Mouse (Mus musculus): ENCODE measurements around the gene Zgrf1.

The Zgrf1 gene

GRCm38 (mm10) chr3:127552973-127553719 lies at the start of gene Zgrf1, which contains the start of gene Larp7:
TSS of gene Zgrf1 (plus strand) at chr3:127553489.
TSS of gene Larp7 (minus strand) at chr3:127553349.
- DNase-seq (ENCODE audit: low spot score), result peak; percentile 99

- DNase-seq (ENCODE audit: low spot score), result no peak
Measured at GRCm38 (mm10) chr3:127507878-127508783, 45.2 kb upstream of the Zgrf1 start.

GRCm38 (mm10) chr3:127511786-127512746 lies 41.2 kb upstream of the Zgrf1 start:
- no peak for DNase-seq (ENCODE audit: low spot score)

GRCm38 (mm10) chr3:127512794-127513335 lies 40.4 kb upstream of the Zgrf1 start:
- peak; percentile 47 for DNase-seq (ENCODE audit: low spot score)

DNA sequence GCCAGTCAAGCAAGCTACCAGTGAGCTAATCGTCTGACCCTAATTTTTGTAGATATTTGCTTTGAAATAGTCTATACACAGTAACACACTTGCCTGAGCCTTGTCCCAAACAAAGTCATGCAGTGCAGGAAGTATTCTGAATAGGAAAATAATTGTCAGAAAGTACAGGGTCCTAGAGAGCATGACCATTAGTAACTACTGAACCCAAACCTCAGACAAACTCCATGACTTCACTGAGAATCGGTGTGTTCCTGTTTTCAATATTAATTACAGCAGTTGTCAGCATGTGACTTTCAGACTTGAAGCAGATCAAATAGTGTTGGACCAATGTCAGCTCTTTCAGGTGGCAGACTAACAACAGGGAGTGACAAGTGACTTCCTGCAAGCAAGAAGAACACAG lies 39.6 kb upstream of the Zgrf1 start:
- DNase-seq (ENCODE audit: low spot score), result no peak

DNA sequence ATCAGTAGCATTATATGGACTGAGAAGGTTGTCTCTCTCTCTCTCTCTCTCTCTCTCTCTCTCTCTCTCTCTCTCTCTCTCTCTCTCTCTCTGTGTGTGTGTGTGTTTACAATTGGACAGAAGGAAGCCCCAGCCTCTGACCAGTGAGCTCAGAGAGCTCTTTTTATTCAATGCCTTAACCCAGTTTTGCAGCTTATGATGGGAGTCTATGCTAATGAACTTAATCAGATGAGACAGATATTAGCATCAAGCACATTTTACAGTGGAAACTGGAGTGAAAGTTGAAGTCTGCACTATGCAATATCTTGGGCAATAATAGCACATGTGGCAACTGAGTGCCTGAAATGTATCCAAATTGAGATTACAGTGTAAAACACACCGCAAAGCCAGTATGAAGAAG lies 38.0 kb upstream of the Zgrf1 start:
- DNase-seq (ENCODE audit: low spot score), result no peak

GRCm38 (mm10) chr3:127520300-127520699 lies 33.0 kb upstream of the Zgrf1 start:
- DNase-seq (ENCODE audit: low spot score), result no peak

DNA sequence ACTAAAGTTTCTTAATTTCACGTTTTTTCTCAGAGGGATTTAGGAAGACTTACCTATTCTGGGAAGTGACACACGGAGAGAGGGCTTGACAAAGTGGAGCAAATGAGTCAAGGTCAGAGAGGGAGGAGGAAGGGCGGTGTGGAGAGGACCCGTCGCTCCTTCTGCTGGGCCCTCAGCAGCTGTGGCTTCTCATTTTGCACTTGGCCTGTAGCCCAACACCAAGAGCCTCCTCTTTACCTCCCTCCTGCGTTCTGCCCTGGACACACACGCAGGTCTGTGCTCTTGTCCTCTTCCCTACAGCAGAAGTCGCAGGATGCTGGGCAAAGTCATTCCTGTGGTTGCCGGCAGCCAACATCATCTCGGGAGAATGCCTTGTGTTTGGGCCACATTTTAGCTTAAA lies 32.1 kb upstream of the Zgrf1 start:
- no peak for DNase-seq (ENCODE audit: low spot score)

- DNase-seq (ENCODE audit: low spot score), result no peak
Measured at GRCm38 (mm10) chr3:127525188-127525819, 28.0 kb upstream of the Zgrf1 start.

DNA sequence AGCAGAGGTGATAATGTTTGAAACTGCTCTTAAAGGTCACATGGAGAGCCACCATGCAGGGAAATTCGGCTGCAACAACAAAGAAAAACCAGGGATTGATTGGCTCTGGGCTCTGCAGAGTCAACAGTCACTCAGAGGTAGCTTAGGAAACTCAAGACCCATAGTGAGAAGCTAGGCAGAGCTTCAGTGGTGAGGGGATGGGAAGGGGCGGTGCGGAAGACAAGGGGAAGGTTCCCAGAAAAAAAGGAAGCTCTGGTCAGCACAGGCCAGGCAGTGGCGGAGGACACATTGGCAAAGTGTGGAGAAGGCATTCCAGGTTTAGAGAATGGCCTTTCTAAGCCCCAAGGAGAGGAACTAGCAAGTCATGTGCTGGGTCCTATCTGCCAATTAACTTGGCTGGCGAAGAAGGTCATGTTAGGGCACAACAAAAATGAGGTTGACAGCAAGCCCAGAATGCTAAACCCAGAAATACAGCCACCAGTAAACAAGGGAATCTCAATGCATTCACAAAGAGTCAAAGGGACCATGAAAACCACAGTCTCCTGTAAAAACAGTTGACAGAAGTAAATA lies 25.7 kb upstream of the Zgrf1 start:
- no peak for DNase-seq (ENCODE audit: low spot score)

DNA sequence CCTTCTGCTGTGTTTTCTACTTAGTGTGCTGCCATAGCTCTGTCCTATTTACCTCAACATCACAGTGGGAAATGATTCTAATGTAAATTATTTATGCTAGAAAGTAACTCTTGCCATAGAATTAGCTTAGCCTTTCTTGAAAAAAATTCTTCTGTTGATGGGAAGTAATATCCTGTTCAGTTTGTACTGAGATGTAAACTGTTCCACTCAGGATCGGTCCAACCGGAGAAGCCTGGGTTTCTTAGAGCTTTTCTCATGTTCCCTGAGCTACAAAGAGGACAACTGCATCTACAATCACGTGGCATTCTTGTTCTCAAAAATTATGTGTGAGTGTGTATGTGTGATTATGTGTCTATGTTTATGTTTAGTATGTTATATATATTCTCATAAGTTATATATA lies 24.1 kb upstream of the Zgrf1 start:
- no peak for DNase-seq (ENCODE audit: low spot score)

- DNase-seq (ENCODE audit: low spot score), result no peak
Measured at GRCm38 (mm10) chr3:127529824-127530223, 23.5 kb upstream of the Zgrf1 start.

DNA sequence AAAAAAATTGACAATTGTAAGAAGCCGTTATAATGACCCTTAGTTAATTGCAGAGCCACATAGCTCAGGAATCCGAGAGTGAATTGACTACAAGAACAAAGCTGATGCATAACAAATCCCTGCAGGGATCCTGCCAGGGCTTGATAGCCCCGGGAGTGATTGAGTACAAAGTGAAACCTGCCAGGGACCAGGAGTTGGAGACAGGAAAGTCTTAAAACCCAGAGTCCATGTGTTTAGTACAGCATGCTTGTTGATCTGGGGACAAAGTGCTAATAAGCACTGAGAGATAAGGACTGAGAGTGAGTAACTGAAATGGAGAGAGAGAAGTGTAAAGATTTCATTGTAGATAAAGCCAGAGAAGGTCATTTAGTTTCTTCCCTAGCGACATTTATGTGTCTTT lies 23.0 kb upstream of the Zgrf1 start:
- no peak for DNase-seq (ENCODE audit: low spot score)

GRCm38 (mm10) chr3:127539193-127539592 lies 14.1 kb upstream of the Zgrf1 start:
- DNase-seq (ENCODE audit: low spot score), result no peak

DNA sequence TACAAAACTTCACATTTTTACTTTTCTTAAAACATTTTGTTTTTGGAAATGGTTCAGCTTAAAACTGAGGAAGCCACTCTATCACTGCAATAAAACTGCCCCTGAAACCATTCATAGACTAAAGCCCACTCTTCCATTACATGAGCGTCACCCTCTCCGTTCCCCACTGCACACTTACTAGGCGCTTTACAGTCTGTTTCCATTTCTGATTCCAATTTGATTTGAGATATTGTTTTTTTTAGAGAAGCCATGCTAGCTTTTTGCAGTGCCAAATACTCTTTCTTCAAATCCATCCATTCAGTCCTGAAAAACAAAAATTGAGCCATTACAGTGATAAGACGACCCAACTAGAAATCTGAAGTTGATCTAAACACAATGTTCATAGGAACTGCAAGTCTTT lies 9.3 kb upstream of the Zgrf1 start:
- DNase-seq (ENCODE audit: low spot score), result no peak

DNA sequence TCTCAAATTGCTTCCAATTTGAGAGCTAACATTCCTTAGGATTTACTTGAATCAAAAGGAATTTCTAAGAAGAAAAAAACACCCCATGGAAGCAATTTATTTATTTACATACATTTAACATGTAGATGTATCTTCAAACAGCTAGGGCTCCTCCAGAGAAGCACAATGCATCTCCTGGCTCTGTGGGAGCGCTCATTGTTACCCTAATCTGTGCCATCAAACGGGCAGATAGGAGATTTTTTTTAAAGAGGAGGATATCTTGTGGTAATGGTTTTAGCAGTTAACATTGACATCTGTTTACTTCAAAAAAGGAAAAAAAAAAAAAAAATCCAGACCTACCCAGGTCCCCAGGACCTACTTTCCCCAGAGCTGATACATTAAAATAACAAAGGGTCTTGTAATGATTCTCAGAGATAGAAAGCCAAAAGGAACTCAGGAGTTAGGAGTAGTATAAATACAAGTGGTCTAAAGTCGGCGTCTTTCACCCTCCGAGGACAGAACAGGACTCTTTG lies 8.6 kb upstream of the Zgrf1 start:
- DNase-seq (ENCODE audit: low spot score), result no peak

- no peak for DNase-seq (ENCODE audit: low spot score)
Measured at GRCm38 (mm10) chr3:127547882-127548281, 5.4 kb upstream of the Zgrf1 start.

DNA sequence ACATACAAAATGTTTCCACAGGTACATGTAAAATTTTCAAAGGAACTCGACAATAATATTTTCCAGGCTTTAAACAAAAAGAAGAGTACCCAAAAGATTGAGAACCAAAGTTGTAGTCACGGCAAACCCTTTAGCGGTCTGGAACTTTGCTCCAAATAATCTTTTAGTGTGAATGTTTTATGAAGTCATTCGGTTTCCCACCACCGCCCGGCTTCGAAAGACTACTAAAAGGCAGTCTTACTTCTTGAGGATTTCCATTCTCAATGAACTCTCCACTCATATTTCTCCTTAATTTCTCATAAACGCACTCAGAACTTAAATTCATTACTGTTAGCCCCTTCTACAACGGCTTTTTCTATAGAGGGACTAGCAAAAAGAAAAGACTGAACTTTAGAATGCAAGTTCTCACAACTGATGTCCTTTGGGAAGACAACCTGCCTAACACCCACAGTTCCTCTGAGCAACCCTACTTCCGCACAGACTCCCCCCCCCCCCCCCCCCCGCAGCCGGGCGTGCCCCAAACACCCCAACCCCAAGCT lies 786 bp upstream of the Zgrf1 start:
- no peak for DNase-seq (ENCODE audit: low spot score)

- no peak for DNase-seq (ENCODE audit: low spot score)
Measured at GRCm38 (mm10) chr3:127553720-127554043, 393 bp downstream of the Zgrf1 start.

- DNase-seq (ENCODE audit: low spot score), result no peak
Measured at GRCm38 (mm10) chr3:127554723-127555122, 1.4 kb downstream of the Zgrf1 start.

- no peak for DNase-seq (ENCODE audit: low spot score)
Measured at GRCm38 (mm10) chr3:127558201-127558600, 4.9 kb downstream of the Zgrf1 start.

Data from testis, postnatal 14 days (tissue).